ENCODE assay signal across 8 mouse cellular contexts in genomic region chr8:105636018-105636962, GRCm38 (mm10). TPM values are rescaled to one million over a fixed set of nuclear protein-coding genes. Genes with fewer than 3 reads are reported as not detected.
DNase-seq lines count a peak whose midpoint lies in the region; ATAC-seq and TF ChIP-seq lines count a peak whose summit lies in the region.

Gene Ctcf, plus strand, starts transcription at chr8:105636568.

- peaks cover 4% of the 10 kb centered on the region for H3K4me1 ChIP-seq in heart, embryonic 11.5 days (ENCODE audit: control insufficient read depth, insufficient read depth, low read length)
- peaks cover 8% of the 10 kb centered on the region for H3K4me1 ChIP-seq in kidney, postnatal 0 days (replicated peaks; ENCODE audit: insufficient read depth, low read length)
- peaks cover 17% of the 10 kb centered on the region for H3K4me1 ChIP-seq in liver, embryonic 11.5 days (replicated peaks; ENCODE audit: control insufficient read depth, insufficient read depth, low read length)
- peaks cover 15% of the 10 kb centered on the region for H3K4me1 ChIP-seq in stomach, embryonic 14.5 days (ENCODE audit: control insufficient read depth, insufficient read depth, low read length)

- peak; percentile 92 to 94 for DNase-seq in B cell, adult 2 months
- peak; percentile 96 for DNase-seq in brain, adult 2 months (ENCODE audit: low read depth, low spot score)
- peak; percentile 94 for DNase-seq in kidney, postnatal 0 days (ENCODE audit: low spot score)
- DNase-seq in liver, embryonic 11.5 days (ENCODE audit: low spot score): peak; percentile 96
- peak; percentile 96 for DNase-seq in naive thymus-derived CD4-positive, alpha-beta T cell, adult 2 months (ENCODE audit: low read depth)

- H3K4me3 ChIP-seq in heart, embryonic 11.5 days (ENCODE audit: low read depth, low read length): peak within 1 kb of the TSS; percentile 95
- peak within 1 kb of the TSS; percentile 91 for H3K4me3 ChIP-seq in kidney, postnatal 0 days (replicated peaks; ENCODE audit: low read depth, low read length)
- H3K4me3 ChIP-seq in liver, embryonic 11.5 days (ENCODE audit: low read depth, low read length): peak within 1 kb of the TSS; percentile 93
- H3K4me3 ChIP-seq in stomach, embryonic 14.5 days (ENCODE audit: low read depth, low read length): peak within 1 kb of the TSS; percentile 95

- peak; percentile 74 for ATAC-seq in erythroblast, adult 5-6 weeks (replicated peaks; ENCODE audit: low FRiP score, poor library complexity, severe bottlenecking)
- ATAC-seq in heart, embryonic 11.5 days (replicated peaks; ENCODE audit: insufficient number of reproducible peaks, low FRiP score, low TSS enrichment): peak; percentile 90
- peak; percentile 94 for ATAC-seq in kidney, postnatal 0 days (replicated peaks; ENCODE audit: low FRiP score, low read depth)
- peak; percentile 90 for ATAC-seq in liver, embryonic 11.5 days (replicated peaks; ENCODE audit: low FRiP score)
- peak; percentile 89 for ATAC-seq in stomach, embryonic 14.5 days (ENCODE audit: insufficient number of reproducible peaks, insufficient read depth, low FRiP score, low read depth)

- peak within 1 kb of the TSS; percentile 100 for H3K9ac ChIP-seq in heart, embryonic 11.5 days (ENCODE audit: low read depth, low read length)
- H3K9ac ChIP-seq in kidney, postnatal 0 days (ENCODE audit: low read depth, low read length): peak within 1 kb of the TSS; percentile 99
- H3K9ac ChIP-seq in liver, embryonic 11.5 days (ENCODE audit: low read depth, low read length): peak within 1 kb of the TSS; percentile 93
- H3K9ac ChIP-seq in stomach, embryonic 14.5 days (replicated peaks; ENCODE audit: low read depth, low read length): peak within 1 kb of the TSS; percentile 100

- H3K9me3 ChIP-seq in heart, embryonic 11.5 days (replicated peaks; ENCODE audit: control insufficient read depth, low read length): no peaks in the 10 kb centered on the region
- H3K9me3 ChIP-seq in kidney, postnatal 0 days (replicated peaks; ENCODE audit: low read length): no peaks in the 10 kb centered on the region
- no peaks in the 10 kb centered on the region for H3K9me3 ChIP-seq in liver, embryonic 11.5 days (ENCODE audit: control insufficient read depth, low read length)
- H3K9me3 ChIP-seq in stomach, embryonic 14.5 days (ENCODE audit: control insufficient read depth, low read depth, low read length): no peaks in the 10 kb centered on the region

- peak within 1 kb of the TSS; percentile 100 for H3K27ac ChIP-seq in heart, embryonic 11.5 days (ENCODE audit: low read depth, low read length)
- peak within 1 kb of the TSS; percentile 100 for H3K27ac ChIP-seq in kidney, postnatal 0 days
- peak within 1 kb of the TSS; percentile 100 for H3K27ac ChIP-seq in liver, embryonic 11.5 days (ENCODE audit: low read depth, low read length)
- H3K27ac ChIP-seq in stomach, embryonic 14.5 days (ENCODE audit: low read length): peak within 1 kb of the TSS; percentile 100

- peak within 1 kb of the TSS; percentile 74 for H3K4me2 ChIP-seq in heart, embryonic 11.5 days
- peak within 1 kb of the TSS; percentile 91 for H3K4me2 ChIP-seq in kidney, postnatal 0 days (ENCODE audit: low read length)
- peak within 1 kb of the TSS; percentile 83 for H3K4me2 ChIP-seq in liver, embryonic 11.5 days
- peak within 1 kb of the TSS; percentile 77 for H3K4me2 ChIP-seq in stomach, embryonic 14.5 days (replicated peaks; ENCODE audit: low read depth, low read length)

- WGBS in heart, embryonic 11.5 days (ENCODE audit: insufficient replicate concordance): under 1% methylated on average over 90 of the region's 126 CpGs
- WGBS in kidney, postnatal 0 days: under 1% methylated on average over 84 of the region's 126 CpGs
- WGBS in liver, embryonic 11.5 days: under 1% methylated on average over 113 of the region's 126 CpGs
- WGBS in stomach, embryonic 14.5 days: under 1% methylated on average over 113 of the region's 126 CpGs

- TF ChIP-seq CTCF in kidney, postnatal 0 days (IDR thresholded peaks at IDR 0.05; ENCODE audit: low read depth): peak; percentile 50

- no peaks in the 10 kb centered on the region for H3K36me3 ChIP-seq in heart, embryonic 11.5 days (ENCODE audit: control insufficient read depth, insufficient read depth, low read length)
- no peaks in the 10 kb centered on the region for H3K36me3 ChIP-seq in kidney, postnatal 0 days (ENCODE audit: insufficient read depth, low read length)
- no peaks in the 10 kb centered on the region for H3K36me3 ChIP-seq in liver, embryonic 11.5 days (ENCODE audit: control insufficient read depth, insufficient read depth, low read length)
- H3K36me3 ChIP-seq in stomach, embryonic 14.5 days (ENCODE audit: control insufficient read depth, insufficient read depth, low read length): peaks cover 4% of the 10 kb centered on the region; the same call in 1 of the 2 replicates

- no peaks in the 10 kb centered on the region for H3K27me3 ChIP-seq in heart, embryonic 11.5 days (ENCODE audit: control insufficient read depth, insufficient read depth, low read length)
- H3K27me3 ChIP-seq in kidney, postnatal 0 days (ENCODE audit: insufficient read depth, low read length): no peaks in the 10 kb centered on the region
- H3K27me3 ChIP-seq in liver, embryonic 11.5 days (replicated peaks; ENCODE audit: control insufficient read depth, insufficient read depth, low read length): no peaks in the 10 kb centered on the region
- H3K27me3 ChIP-seq in stomach, embryonic 14.5 days (ENCODE audit: control insufficient read depth, insufficient read depth, low read length): no peaks in the 10 kb centered on the region

RNA-seq across cellular contexts. Expression of gene Ctcf, which starts in this region (rescaled TPM):
- 51.6 and 81.5 TPM in 2 replicates for total RNA-seq in erythroblast, adult 5-6 weeks (2015; ENCODE audit: low replicate concordance)
- 68.8 and 99.5 TPM in 2 replicates for total RNA-seq in erythroblast, adult 5-6 weeks (2017; ENCODE audit: low replicate concordance)
- 53.9 and 66.3 TPM in 2 replicates for polyA plus RNA-seq in heart, embryonic 11.5 days (2014; fragmentation: Nextera tagmentation; extraction: Ambion mirVana)
- 85.5 and 89.4 TPM in 2 replicates for polyA plus RNA-seq in kidney, postnatal 0 days (2015; fragmentation: Nextera tagmentation; extraction: Ambion mirVana)
- polyA plus RNA-seq in liver, embryonic 11.5 days (2014; fragmentation: Nextera tagmentation; extraction: Ambion mirVana): 79.0 and 83.2 TPM in 2 replicates
- 96.0 and 101 TPM in 2 replicates for polyA plus RNA-seq in stomach, embryonic 14.5 days (2014; fragmentation: Nextera tagmentation; extraction: Ambion mirVana)

Comparison
In these comparisons a context has a peak if more than half of its experiments do, and no peak if none do; other contexts are left out.
1. Peak in every context shown above with its lines: DNase-seq, ATAC-seq, H3K4me3 ChIP-seq and H3K27ac ChIP-seq.